Mouse (Mus musculus): Measurements from ENCODE around the gene Zfp366.

DNA sequence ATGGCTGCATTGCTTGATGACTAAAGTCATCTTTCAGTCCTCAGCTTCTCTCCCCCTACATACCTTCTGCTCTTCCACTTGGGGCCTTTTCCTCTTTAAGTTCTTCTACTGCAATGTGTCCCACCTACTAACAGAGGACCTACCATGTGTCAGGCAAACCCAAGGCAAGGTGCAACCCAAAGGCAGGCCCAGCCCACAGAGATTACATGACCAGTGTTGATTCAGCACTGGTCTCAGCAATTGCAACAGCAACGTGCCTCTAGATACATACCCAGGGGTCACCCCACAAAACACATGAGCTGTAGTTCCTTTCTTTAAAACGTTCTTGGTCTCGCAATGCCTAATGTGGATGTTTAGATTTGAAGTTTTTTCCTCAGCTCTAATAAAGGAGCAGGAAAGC, 57.4 kb downstream of the Zfp366 start:
- TF ChIP-seq CEBPB (IDR thresholded peaks at IDR 0.05; ENCODE audit: low read depth) (no peak), CTCF (IDR thresholded peaks at IDR 0.05; ENCODE audit: control insufficient read depth, insufficient read depth, insufficient read length) (no peak), MYOG (IDR thresholded peaks at IDR 0.05; ENCODE audit: control insufficient read depth, extremely low read depth, insufficient read length) (no peak), FOSL1 (IDR thresholded peaks at IDR 0.05; ENCODE audit: insufficient read depth, low read length, poor library complexity, severe bottlenecking) (no peak)
